Mouse (Mus musculus) liver, embryonic 13.5 days (tissue): ENCODE measurements at regions not wholly inside any gene's neighbourhood (a gene's known extent, or its start where the extent isn't known, plus 50 kb on each side); places are given as distances from the start of the nearest gene placed in this dataset.
A peak's percentile ranks its signal among the peaks of the same experiment; 100 is the strongest.

Experiments used
- ATAC-seq: fragments of 200-750 bp; cut with Nextera tagmentation; 2 replicates; pipeline ENCODE4 v1.8.0; 2017; ENCODE audit warnings: low read depth, mild to moderate bottlenecking, moderate number of reproducible peaks, moderate library complexity
- DNase-seq: peaks from one replicate; pipeline ENCODE4 v3.0.0; 2022
- H3K27ac ChIP-seq: fragments of 300-500 bp; sonication (generic); 2 replicates; pipeline ENCODE4 v1.5.1; 2015; ENCODE audit warnings: moderate library complexity, mild to moderate bottlenecking, inconsistent platforms
- H3K27me3 ChIP-seq: fragments of 300-500 bp; sonication (generic); 2 replicates; pipeline ENCODE4 v1.6.1; 2015; ENCODE audit warnings: mild to moderate bottlenecking, inconsistent platforms
- H3K36me3 ChIP-seq: fragments of 300-500 bp; sonication (generic); 2 replicates; pipeline ENCODE4 v1.6.1; 2015; ENCODE audit warnings: mild to moderate bottlenecking, inconsistent platforms
- H3K4me1 ChIP-seq: fragments of 300-500 bp; sonication (generic); replicated peaks from 2 replicates; pipeline ENCODE4 v1.6.1; 2015; ENCODE audit warnings: inconsistent platforms
- H3K4me2 ChIP-seq: fragments of 300-500 bp; sonication (generic); 2 replicates; pipeline ENCODE4 v1.6.1; 2015; ENCODE audit warnings: inconsistent platforms, mild to moderate bottlenecking, moderate library complexity
- H3K4me3 ChIP-seq: fragments of 300-500 bp; sonication (generic); replicated peaks from 2 replicates; pipeline ENCODE4 v1.5.1; 2015; ENCODE audit warnings: mild to moderate bottlenecking, inconsistent platforms
- H3K9ac ChIP-seq: fragments of 300-500 bp; sonication (generic); 2 replicates; pipeline ENCODE4 v1.6.1; 2015; ENCODE audit warnings: mild to moderate bottlenecking, inconsistent platforms
- H3K9me3 ChIP-seq: fragments of 300-500 bp; sonication (generic); replicated peaks from 2 replicates; pipeline ENCODE4 v1.6.1; 2016; ENCODE audit warnings: inconsistent platforms
- WGBS: fragments of 180-500 bp; shearing (Covaris S2); methylation state at CpG from one replicate; pipeline ENCODE4 v1.1.7; 2015; ENCODE audit not compliant: insufficient replicate concordance; 5-methylcytosine and 5-hydroxymethylcytosine counted together

- no peaks in the 10 kb centered on the region; the same call in none of the 2 replicates for H3K4me1 ChIP-seq
- H3K27me3 ChIP-seq, result no peaks in the 10 kb centered on the region
- H3K27ac ChIP-seq, result no peak overlapping the region
- H3K4me3 ChIP-seq, result no peak overlapping the region
- 21% methylated on average over 1 of the region's 1 CpGs for WGBS
- ATAC-seq (0 out of 2 replicates have a peak, but pooled peaks have one; percentile 34), DNase-seq (no peak)
- H3K36me3 ChIP-seq, result no peaks in the 10 kb centered on the region
- no peak overlapping the region for H3K4me2 ChIP-seq
- no peaks in the 10 kb centered on the region for H3K9me3 ChIP-seq
- H3K9ac ChIP-seq, result no peak overlapping the region
These were observed 816.0 kb upstream of the Lcorl start for GRCm38 (mm10) chr5:46673413-46673812.

GRCm38 (mm10) chr5:46670484-46670883 lies 813.1 kb upstream of the Lcorl start:
- 46% methylated on average over 2 of the region's 2 CpGs for WGBS
- no peaks in the 10 kb centered on the region for H3K9me3 ChIP-seq
- no peaks in the 10 kb centered on the region for H3K27me3 ChIP-seq
- H3K4me2 ChIP-seq, result no peak overlapping the region
- H3K4me3 ChIP-seq, result no peak overlapping the region
- H3K36me3 ChIP-seq, result no peaks in the 10 kb centered on the region
- H3K4me1 ChIP-seq, result no peaks in the 10 kb centered on the region; the same call in none of the 2 replicates
- H3K9ac ChIP-seq, result no peak overlapping the region
- ATAC-seq (no peak), DNase-seq (no peak)
- H3K27ac ChIP-seq, result no peak overlapping the region

- no peak for ATAC-seq
- 25% methylated on average over 3 of the region's 3 CpGs for WGBS
- no peak overlapping the region for H3K4me3 ChIP-seq
- H3K36me3 ChIP-seq, result no peaks in the 10 kb centered on the region
- no peak overlapping the region for H3K9ac ChIP-seq
- H3K4me2 ChIP-seq, result no peak overlapping the region
- DNase-seq, result no peak
- H3K9me3 ChIP-seq, result no peaks in the 10 kb centered on the region
- H3K4me1 ChIP-seq, result no peaks in the 10 kb centered on the region
- H3K27ac ChIP-seq, result no peak overlapping the region
- H3K27me3 ChIP-seq, result no peaks in the 10 kb centered on the region
These were observed 808.8 kb upstream of the Lcorl start for GRCm38 (mm10) chr5:46666250-46666649.

GRCm38 (mm10) chr5:46657065-46657464 lies 799.6 kb upstream of the Lcorl start:
- Histone ChIP-seq H3K4me1 (no peaks in the 10 kb centered on the region), H3K9ac (no peak overlapping the region), H3K4me2 (no peak overlapping the region), H3K27me3 (no peaks in the 10 kb centered on the region), H3K36me3 (no peaks in the 10 kb centered on the region), H3K27ac (no peak overlapping the region), H3K9me3 (no peaks in the 10 kb centered on the region), H3K4me3 (no peak overlapping the region)
- ATAC-seq, result no peak
- DNase-seq, result no peak

GRCm38 (mm10) chr5:46654189-46654588 lies 796.8 kb upstream of the Lcorl start:
- H3K27me3 ChIP-seq, result no peaks in the 10 kb centered on the region
- H3K4me2 ChIP-seq, result no peak overlapping the region
- H3K9ac ChIP-seq, result no peak overlapping the region
- no peak for ATAC-seq
- no peak overlapping the region for H3K27ac ChIP-seq
- H3K9me3 ChIP-seq, result no peaks in the 10 kb centered on the region
- 84% methylated on average over 1 of the region's 1 CpGs for WGBS
- no peak for DNase-seq
- no peak overlapping the region for H3K4me3 ChIP-seq
- no peaks in the 10 kb centered on the region for H3K36me3 ChIP-seq
- H3K4me1 ChIP-seq, result no peaks in the 10 kb centered on the region

GRCm38 (mm10) chr5:46643009-46643408 lies 785.6 kb upstream of the Lcorl start:
- 52% methylated on average over 2 of the region's 2 CpGs for WGBS
- no peak overlapping the region for H3K4me3 ChIP-seq
- H3K4me1 ChIP-seq, result no peaks in the 10 kb centered on the region
- DNase-seq (no peak), ATAC-seq (no peak)
- H3K9ac ChIP-seq, result no peak overlapping the region
- H3K36me3 ChIP-seq, result no peaks in the 10 kb centered on the region
- H3K27me3 ChIP-seq, result no peaks in the 10 kb centered on the region
- H3K27ac ChIP-seq, result no peak overlapping the region
- no peak overlapping the region for H3K4me2 ChIP-seq
- H3K9me3 ChIP-seq, result no peaks in the 10 kb centered on the region

- Histone ChIP-seq H3K4me3 (no peak overlapping the region), H3K9me3 (no peaks in the 10 kb centered on the region), H3K36me3 (no peaks in the 10 kb centered on the region), H3K9ac (no peak overlapping the region), H3K4me1 (no peaks in the 10 kb centered on the region), H3K27me3 (no peaks in the 10 kb centered on the region), H3K4me2 (no peak overlapping the region), H3K27ac (no peak overlapping the region)
- DNase-seq, result no peak
- ATAC-seq, result no peak
These were observed 777.8 kb upstream of the Lcorl start for GRCm38 (mm10) chr5:46635116-46635668.
